8 mouse cellular contexts compared by ENCODE assay signal in the genomic region with DNA sequence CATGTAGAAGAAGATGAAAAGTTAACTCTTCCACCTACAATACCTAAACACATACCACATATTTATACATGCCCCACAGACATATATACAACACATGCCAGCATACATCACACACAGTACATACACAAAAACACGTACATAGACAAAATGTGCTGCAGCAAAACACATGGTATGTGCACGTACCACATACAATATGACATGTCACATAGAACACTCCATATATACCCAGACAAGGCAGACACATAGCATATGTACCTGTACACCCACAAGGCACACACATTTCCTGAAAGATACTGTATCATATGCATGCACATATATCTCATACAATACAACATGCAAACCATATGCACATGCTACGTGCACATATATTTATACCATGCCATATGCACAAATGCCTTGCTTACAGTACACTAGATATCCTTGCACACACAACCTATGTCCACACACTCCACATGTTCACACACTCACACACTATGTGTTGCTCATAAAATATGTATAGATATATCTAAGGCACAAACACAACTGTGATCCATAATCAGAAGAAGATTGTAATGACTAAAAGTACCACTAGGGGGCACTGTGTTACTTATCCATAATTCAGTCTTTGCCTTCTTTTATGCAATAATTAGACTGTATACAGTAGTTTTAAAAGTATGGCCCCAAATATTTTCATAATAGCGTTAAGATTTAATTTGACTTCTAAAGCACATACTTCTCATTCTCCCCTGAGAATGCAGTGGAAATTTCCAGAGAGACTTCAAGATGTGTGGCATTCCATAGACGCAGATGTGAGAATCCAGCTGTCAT. TPM values are rescaled to one million over a fixed set of nuclear protein-coding genes. Genes with fewer than 3 reads are reported as not detected.
DNase-seq lines count a peak whose midpoint lies in the region; ATAC-seq and TF ChIP-seq lines count a peak whose summit lies in the region.
"Had no signal": no experiment of that assay in that cellular context is flagged by ENCODE, and none has a peak within 500 bp of the region (broad histone marks: within the 10 kb centered on the region; RNA-seq: fewer than 3 reads in every experiment).

No protein-coding gene starts in this region.

- peak; percentile 96 for TF ChIP-seq CTCF in left cerebral cortex, adult 2 months (IDR thresholded peaks at IDR 0.05)

- DNase-seq in left cerebral cortex, adult 2 months (ENCODE audit: extremely low spot score in 1 of 2, low spot score in 2 of 2) = no peak
- no peak for DNase-seq in left cerebral cortex, postnatal 36 days (ENCODE audit: low spot score in 2 of 2)
- peak; percentile 34 for DNase-seq in MEL-GATA-1-ER (ENCODE audit: extremely low read depth, low read depth)
- DNase-seq in c-Kit-negative CD71-positive TER-119-positive erythroid progenitor cells, embryonic 14.5 days (ENCODE audit: low read depth, low spot score) = peak; percentile 40
- peak; percentile 89 for DNase-seq in midbrain, embryonic 14.5 days
- DNase-seq in urinary bladder, adult 18-20 months (ENCODE audit: low spot score in 2 of 2) = no peak
- no peak for DNase-seq in layer of hippocampus, adult 8-10 months (ENCODE audit: low spot score in 2 of 2)
- DNase-seq: thymus, postnatal 14 days had no signal

- H3K9ac ChIP-seq in midbrain, embryonic 14.5 days (replicated peaks; ENCODE audit: low read length) = no peak overlapping the region

- ATAC-seq in midbrain, embryonic 14.5 days (ENCODE audit: low FRiP score, low TSS enrichment) = no peak

- H3K27ac ChIP-seq in left cerebral cortex, adult 2 months = no peak overlapping the region
- no peak overlapping the region for H3K27ac ChIP-seq in midbrain, embryonic 14.5 days (replicated peaks; ENCODE audit: low read depth, low read length)

- H3K27me3 ChIP-seq in midbrain, embryonic 14.5 days (ENCODE audit: control insufficient read depth, insufficient read depth, low read length) = no peaks in the 10 kb centered on the region

- intact Hi-C loops in left cerebral cortex, adult 2 months (cut with DNase I) = loop anchor here (1.0 to 5.0 kb wide), 3 partner anchors 144 to 326 kb away; a partner anchor contains a TSS
- intact Hi-C loops in left cerebral cortex, postnatal 36 days (cut with DNase I) = loop anchor here (2.0 to 5.0 kb wide), 2 partner anchors 159 to 325 kb away; a partner anchor contains a TSS

- H3K9me3 ChIP-seq in midbrain, embryonic 14.5 days (ENCODE audit: control insufficient read depth, low read length) = no peaks in the 10 kb centered on the region

- 75% methylated on average over 5 of the region's 5 CpGs for WGBS in midbrain, embryonic 14.5 days

- no peaks in the 10 kb centered on the region for H3K36me3 ChIP-seq in midbrain, embryonic 14.5 days (ENCODE audit: control insufficient read depth, insufficient read depth, low read length)

- H3K4me1 ChIP-seq in midbrain, embryonic 14.5 days (ENCODE audit: control insufficient read depth, insufficient read depth, low read length) = no peaks in the 10 kb centered on the region

- H3K4me2 ChIP-seq in midbrain, embryonic 14.5 days (ENCODE audit: low read length) = no peak overlapping the region

- no peak overlapping the region for H3K4me3 ChIP-seq in left cerebral cortex, adult 2 months
- no peak overlapping the region for H3K4me3 ChIP-seq in midbrain, embryonic 14.5 days (replicated peaks; ENCODE audit: low read depth, low read length)

RNA-seq across cellular contexts. Expression of a gene that starts 12.5 kb away (rescaled TPM):
- total RNA-seq in left cerebral cortex, adult 2 months (2021) = 10 to 100 TPM; 26.2 to 27.0 TPM
- 10 to 100 TPM; 27.8 to 28.7 TPM for total RNA-seq in left cerebral cortex, postnatal 36 days (2021)
- 25.0 and 31.6 TPM in 2 replicates for polyA plus RNA-seq in midbrain, embryonic 14.5 days (2014; fragmentation: Nextera tagmentation; extraction: Ambion mirVana)
- total RNA-seq in layer of hippocampus, adult 8-10 months (2022) = 10 to 100 TPM; 29.6 to 33.1 (median 32.7) TPM

Comparison
In these comparisons a context has a peak if more than half of its experiments do, and no peak if none do; other contexts are left out.
1. DNase-seq: peak in MEL-GATA-1-ER (single experiment), c-Kit-negative CD71-positive TER-119-positive erythroid progenitor cells, embryonic 14.5 days (single experiment) and midbrain, embryonic 14.5 days (single experiment); none in left cerebral cortex, adult 2 months (0 of 2), left cerebral cortex, postnatal 36 days (0 of 2), urinary bladder, adult 18-20 months (0 of 2) and layer of hippocampus, adult 8-10 months (0 of 2).